Mouse (Mus musculus): ENCODE measurements at regions not wholly inside any gene's neighbourhood (a gene's known extent, or its start where the extent isn't known, plus 50 kb on each side); places are given as distances from the start of the nearest gene placed in this dataset.

GRCm38 (mm10) chr12:14415543-14416181 is 263.8 kb upstream of the Fam84a start:
- DNase-seq (ENCODE audit: low spot score in 2 of 2), result no peak

- DNase-seq (ENCODE audit: low spot score in 2 of 2), result no peak
These were observed 259.2 kb upstream of the Fam84a start for GRCm38 (mm10) chr12:14411102-14411501.

GRCm38 (mm10) chr12:14405796-14406195 is 253.9 kb upstream of the Fam84a start:
- DNase-seq (ENCODE audit: low spot score in 2 of 2), result no peak

GRCm38 (mm10) chr12:14376211-14376610 is 224.4 kb upstream of the Fam84a start:
- DNase-seq (ENCODE audit: low spot score in 2 of 2), result no peak

GRCm38 (mm10) chr12:14338244-14338799 is 186.5 kb upstream of the Fam84a start:
- no peak for DNase-seq (ENCODE audit: low spot score in 2 of 2)

GRCm38 (mm10) chr12:14337813-14338212 is 186.0 kb upstream of the Fam84a start:
- no peak for DNase-seq (ENCODE audit: low spot score in 2 of 2)

GRCm38 (mm10) chr12:14318693-14319092 is 166.8 kb upstream of the Fam84a start:
- DNase-seq (ENCODE audit: low spot score in 2 of 2), result no peak

- no peak for DNase-seq (ENCODE audit: low spot score in 2 of 2)
These were observed 164.5 kb upstream of the Fam84a start for GRCm38 (mm10) chr12:14316392-14316791.

- DNase-seq (ENCODE audit: low spot score in 2 of 2), result peak in 1 of 2 experiments; percentile 7
These were observed 163.9 kb upstream of the Fam84a start for GRCm38 (mm10) chr12:14315780-14316179.

GRCm38 (mm10) chr12:14302366-14302930 is 150.6 kb upstream of the Fam84a start:
- DNase-seq (ENCODE audit: low spot score in 2 of 2), result no peak

- no peak for DNase-seq (ENCODE audit: low spot score in 2 of 2)
These were observed 150.0 kb upstream of the Fam84a start for GRCm38 (mm10) chr12:14301676-14302365.

- DNase-seq (ENCODE audit: low spot score in 2 of 2), result no peak
These were observed 140.2 kb upstream of the Fam84a start for GRCm38 (mm10) chr12:14292083-14292482.

- DNase-seq (ENCODE audit: low spot score in 2 of 2), result no peak
These were observed 135.8 kb upstream of the Fam84a start for GRCm38 (mm10) chr12:14287657-14288056.

GRCm38 (mm10) chr12:14286676-14287075 is 134.8 kb upstream of the Fam84a start:
- DNase-seq (ENCODE audit: low spot score in 2 of 2), result no peak

GRCm38 (mm10) chr12:14285870-14286535 is 134.1 kb upstream of the Fam84a start:
- no peak for DNase-seq (ENCODE audit: low spot score in 2 of 2)

GRCm38 (mm10) chr12:14283106-14283692 is 131.3 kb upstream of the Fam84a start:
- no peak for DNase-seq (ENCODE audit: low spot score in 2 of 2)

- DNase-seq (ENCODE audit: low spot score in 2 of 2), result no peak
These were observed 123.4 kb upstream of the Fam84a start for GRCm38 (mm10) chr12:14275265-14275664.

GRCm38 (mm10) chr12:14274796-14275195 is 122.9 kb upstream of the Fam84a start:
- DNase-seq (ENCODE audit: low spot score in 2 of 2), result no peak

- no peak for DNase-seq (ENCODE audit: low spot score in 2 of 2)
These were observed 119.4 kb upstream of the Fam84a start for GRCm38 (mm10) chr12:14271216-14271615.

- DNase-seq (ENCODE audit: low spot score in 2 of 2), result no peak
These were observed 109.2 kb upstream of the Fam84a start for GRCm38 (mm10) chr12:14261102-14261501.

GRCm38 (mm10) chr12:14260288-14260687 is 108.4 kb upstream of the Fam84a start:
- no peak for DNase-seq (ENCODE audit: low spot score in 2 of 2)

GRCm38 (mm10) chr12:14253336-14253735 is 101.5 kb upstream of the Fam84a start:
- no peak for DNase-seq (ENCODE audit: low spot score in 2 of 2)

All from frontal cortex, postnatal 14 days (tissue).